Mouse (Mus musculus) testis, adult 2 months (tissue): ENCODE data around the gene Cib4.

Experiments used
- CTCF ChIP-seq: fragments of 200-500 bp; IDR thresholded peaks from 2 replicates; pipeline ENCODE4 v1.5.1; 2012; ENCODE audit warnings: low read depth, mild to moderate bottlenecking, inconsistent platforms, low read length, moderate library complexity; ENCODE audit not compliant: control insufficient read depth, insufficient read depth, insufficient replicate concordance
- POLR2A ChIP-seq: fragments of 200-500 bp; IDR thresholded peaks from 2 replicates; pipeline ENCODE4 v1.6.1; 2012; ENCODE audit warnings: low read depth, mild to moderate bottlenecking, inconsistent platforms, low read length, moderate library complexity; ENCODE audit not compliant: control insufficient read depth

GRCm38 (mm10) chr5:30576233-30576632, 30.6 kb upstream of the Cib4 start:
- TF ChIP-seq POLR2A (no peak), CTCF (no peak)
